Mouse (Mus musculus) brain, embryonic 14.5 days (tissue): ENCODE data around the gene Ywhae.

Experiments
- CTCF ChIP-seq: fragments of 200-500 bp; IDR thresholded peaks from 2 replicates; pipeline ENCODE4 v1.5.1; 2012; ENCODE audit warnings: inconsistent platforms, mild to moderate bottlenecking, moderate library complexity, borderline replicate concordance; ENCODE audit not compliant: insufficient read depth, insufficient read length; ENCODE audit errors: extremely low read depth
- POLR2A ChIP-seq: fragments of 200-500 bp; IDR thresholded peaks from 2 replicates; pipeline ENCODE4 v1.6.1; 2012; ENCODE audit warnings: mild to moderate bottlenecking, inconsistent platforms, borderline replicate concordance; ENCODE audit not compliant: poor library complexity, insufficient read depth, insufficient read length, severe bottlenecking; ENCODE audit errors: extremely low read depth

GRCm38 (mm10) chr11:75758553-75758952, 25.9 kb downstream of the Ywhae start:
- TF ChIP-seq POLR2A (no peak), CTCF (no peak)
